8 mouse cellular contexts compared by ENCODE assay signal in genomic region chr13:32660294-32660693, GRCm38 (mm10).
DNase-seq lines count a peak whose midpoint lies in the region; ATAC-seq lines count a peak whose summit lies in the region.
"Had no signal": no experiment of that assay in that cellular context is flagged by ENCODE, and none has a peak within 500 bp of the region (broad histone marks: within the 10 kb centered on the region; RNA-seq: fewer than 3 reads in every experiment).

No protein-coding gene starts in this region.

- H3K4me1 ChIP-seq in embryonic facial prominence, embryonic 13.5 days: peaks cover 22% of the 10 kb centered on the region
- H3K4me1 ChIP-seq: liver, embryonic 15.5 days had no signal

- H3K27ac ChIP-seq in embryonic facial prominence, embryonic 13.5 days: peak overlapping the region; percentile 76
- H3K27ac ChIP-seq: liver, embryonic 15.5 days had no signal

- no peak overlapping the region for H3K4me3 ChIP-seq in embryonic facial prominence, embryonic 13.5 days
- H3K4me3 ChIP-seq: liver, embryonic 15.5 days had no signal

- no peaks in the 10 kb centered on the region for H3K9me3 ChIP-seq in embryonic facial prominence, embryonic 13.5 days
- H3K9me3 ChIP-seq: liver, embryonic 15.5 days had no signal

- H3K36me3 ChIP-seq in embryonic facial prominence, embryonic 13.5 days: no peaks in the 10 kb centered on the region
- H3K36me3 ChIP-seq: liver, embryonic 15.5 days had no signal

- DNase-seq in thymus, postnatal 0 days (ENCODE audit: low spot score): peak; percentile 7
- no peak for DNase-seq in thymus, postnatal 4 days
- peak; percentile 27 to 41 for DNase-seq in heart, postnatal 10 days
- DNase-seq in urinary bladder, postnatal 36 days (ENCODE audit: low spot score in 2 of 2): peak; percentile 46 to 67
- DNase-seq in cerebellum, postnatal 36 days: no peak

- H3K27me3 ChIP-seq in embryonic facial prominence, embryonic 13.5 days: no peaks in the 10 kb centered on the region
- H3K27me3 ChIP-seq: liver, embryonic 15.5 days had no signal

- H3K4me2 ChIP-seq in embryonic facial prominence, embryonic 13.5 days: no peak overlapping the region
- H3K4me2 ChIP-seq: liver, embryonic 15.5 days had no signal

- no peak for ATAC-seq in embryonic facial prominence, embryonic 13.5 days (ENCODE audit: insufficient number of reproducible peaks, insufficient read depth, low FRiP score, low TSS enrichment, low read depth)
- ATAC-seq in erythroblast, adult 5-6 weeks (replicated peaks; ENCODE audit: low FRiP score, poor library complexity, severe bottlenecking): no peak

- intact Hi-C loops in heart, postnatal 10 days (cut with DNase I): loop anchor here (5.0 to 10.0 kb wide), 3 partner anchors 248 to 858 kb away; no protein-coding TSS in a partner anchor

- no peak overlapping the region for H3K9ac ChIP-seq in embryonic facial prominence, embryonic 13.5 days
- H3K9ac ChIP-seq: liver, embryonic 15.5 days had no signal

- 14% methylated on average over 4 of the region's 4 CpGs for WGBS in embryonic facial prominence, embryonic 13.5 days

Comparison
In these comparisons a context has a peak if more than half of its experiments do, and no peak if none do; other contexts are left out.
1. DNase-seq: peak in thymus, postnatal 0 days (single experiment), heart, postnatal 10 days (2 of 2) and urinary bladder, postnatal 36 days (2 of 2); none in thymus, postnatal 4 days (single experiment) and cerebellum, postnatal 36 days (0 of 2).